Mouse (Mus musculus): ENCODE results near the gene Hoxc13. TPM values are rescaled to one million over a fixed set of nuclear protein-coding genes. Genes with fewer than 3 reads are reported as not detected.

The Hoxc13 gene
- polyA plus RNA-seq, 1 experiment from 2014 or later = not detected

DNA sequence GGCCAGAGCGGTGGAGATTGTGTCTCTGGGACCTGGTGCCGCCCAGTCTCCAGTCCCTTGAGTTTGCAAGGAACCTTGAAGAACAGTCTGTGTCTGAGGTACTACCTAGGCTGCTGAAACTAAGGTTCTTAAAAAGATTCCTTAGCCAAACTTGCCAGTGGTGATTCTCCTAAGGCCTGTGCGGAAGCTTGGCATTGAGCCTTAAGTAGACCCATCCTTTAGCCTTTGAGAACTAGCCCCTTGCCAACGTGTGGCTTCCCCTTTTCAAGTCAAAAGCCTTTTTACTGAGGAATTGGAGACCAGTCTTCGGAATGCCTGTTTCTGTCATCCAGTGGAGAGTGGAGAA, 22.5 kb downstream of the Hoxc13 start:
- H3K27ac ChIP-seq (ENCODE audit: low read length) = no peak overlapping the region
- whole genome bisulfite sequencing = 5% methylated on average over 5 of the region's 5 CpGs
- no peak for ATAC-seq (ENCODE audit: insufficient number of reproducible peaks, insufficient read depth, low FRiP score, low read depth)
- peaks cover 83% of the 10 kb centered on the region for H3K27me3 ChIP-seq (ENCODE audit: control insufficient read depth, insufficient read depth, low read length)
- H3K4me3 ChIP-seq (ENCODE audit: low read depth, low read length) = no peak overlapping the region
- H3K4me2 ChIP-seq (replicated peaks; ENCODE audit: low read depth, low read length) = no peak overlapping the region
- H3K36me3 ChIP-seq (ENCODE audit: control insufficient read depth, insufficient read depth, low read length) = no peaks in the 10 kb centered on the region
- no peak overlapping the region for H3K9ac ChIP-seq (replicated peaks; ENCODE audit: low read depth, low read length)
- no peaks in the 10 kb centered on the region for H3K9me3 ChIP-seq (ENCODE audit: control insufficient read depth, low read depth, low read length)
- H3K4me1 ChIP-seq (ENCODE audit: control insufficient read depth, insufficient read depth, low read length) = no peaks in the 10 kb centered on the region

DNA sequence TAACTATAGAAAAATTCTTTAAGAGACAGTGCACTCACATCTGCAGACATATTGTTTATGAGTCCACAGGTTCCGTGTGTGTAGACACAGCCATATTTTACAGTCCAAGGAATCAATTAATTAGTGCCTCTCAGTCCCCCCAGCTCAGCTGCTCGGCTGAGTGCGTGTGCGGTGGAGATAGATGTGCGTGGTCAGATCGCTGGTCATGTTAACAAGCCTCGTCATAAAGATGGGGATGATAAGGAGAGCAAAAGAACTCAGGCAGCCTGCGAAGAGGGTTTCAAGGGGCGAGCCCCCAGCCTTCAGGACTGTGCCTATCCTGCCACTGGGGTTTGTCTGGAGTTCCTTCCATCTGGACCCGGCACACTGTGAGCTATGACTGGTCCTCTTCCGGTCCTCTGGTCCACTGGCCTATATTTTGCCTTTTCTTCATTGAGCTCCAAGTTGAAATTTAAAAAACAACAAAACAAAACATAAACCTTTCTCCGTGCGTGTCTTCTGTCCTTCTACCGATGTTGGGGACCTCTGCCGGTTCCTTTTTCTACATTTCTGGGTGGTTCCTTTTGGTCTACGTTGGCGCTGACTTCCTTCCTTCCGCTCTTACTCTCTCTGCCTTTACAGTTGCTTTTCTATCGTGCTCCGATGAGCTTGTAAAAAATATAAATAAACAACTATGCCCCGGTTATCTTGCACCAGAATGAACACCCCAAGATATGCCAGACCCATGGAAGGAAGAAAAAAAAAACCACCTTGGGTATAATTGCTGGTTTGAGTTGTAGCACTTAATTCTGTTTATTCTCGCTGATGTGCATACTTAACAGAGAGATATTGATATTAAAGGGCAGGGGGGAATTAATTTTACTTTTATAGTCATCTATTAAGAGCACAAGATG, 24.5 kb downstream of the Hoxc13 start:
- H3K36me3 ChIP-seq (ENCODE audit: control insufficient read depth, insufficient read depth, low read length) = no peaks in the 10 kb centered on the region
- WGBS = 12% methylated on average over 22 of the region's 22 CpGs
- H3K9ac ChIP-seq (replicated peaks; ENCODE audit: low read depth, low read length) = no peak overlapping the region
- no peaks in the 10 kb centered on the region for H3K9me3 ChIP-seq (ENCODE audit: control insufficient read depth, low read depth, low read length)
- H3K4me3 ChIP-seq (ENCODE audit: low read depth, low read length) = no peak overlapping the region
- peaks cover 80% of the 10 kb centered on the region for H3K27me3 ChIP-seq (ENCODE audit: control insufficient read depth, insufficient read depth, low read length)
- no peak overlapping the region for H3K27ac ChIP-seq (ENCODE audit: low read length)
- no peak for ATAC-seq (ENCODE audit: insufficient number of reproducible peaks, insufficient read depth, low FRiP score, low read depth)
- H3K4me1 ChIP-seq (ENCODE audit: control insufficient read depth, insufficient read depth, low read length) = no peaks in the 10 kb centered on the region
- no peak overlapping the region for H3K4me2 ChIP-seq (replicated peaks; ENCODE audit: low read depth, low read length)

DNA sequence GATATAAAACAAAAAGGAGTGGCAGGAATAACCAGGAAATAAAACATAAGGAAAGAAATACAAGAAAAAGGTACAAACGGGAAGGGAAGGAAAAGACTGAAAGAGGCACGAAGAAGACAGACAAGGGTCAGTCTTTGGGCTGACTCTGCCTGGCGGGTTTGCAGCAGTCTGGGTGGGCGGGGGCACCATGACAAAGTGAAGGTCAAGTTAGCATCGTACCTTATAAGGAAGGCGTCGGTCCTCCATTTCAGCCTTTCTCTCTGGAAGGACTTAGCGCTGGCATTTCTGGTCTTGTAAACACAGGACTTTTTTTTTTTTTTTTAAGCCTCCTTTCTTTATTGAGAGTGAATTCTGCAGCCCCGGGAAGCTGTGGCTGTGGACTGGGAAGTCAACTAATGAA, 26.4 kb downstream of the Hoxc13 start:
- no peak overlapping the region for H3K9ac ChIP-seq (replicated peaks; ENCODE audit: low read depth, low read length)
- H3K4me3 ChIP-seq (ENCODE audit: low read depth, low read length) = no peak overlapping the region
- whole genome bisulfite sequencing = 1% methylated on average over 9 of the region's 9 CpGs
- ATAC-seq (ENCODE audit: insufficient number of reproducible peaks, insufficient read depth, low FRiP score, low read depth) = no peak
- H3K27ac ChIP-seq (ENCODE audit: low read length) = no peak overlapping the region
- no peak overlapping the region for H3K4me2 ChIP-seq (replicated peaks; ENCODE audit: low read depth, low read length)
- peaks cover 78% of the 10 kb centered on the region for H3K27me3 ChIP-seq (ENCODE audit: control insufficient read depth, insufficient read depth, low read length)
- H3K36me3 ChIP-seq (ENCODE audit: control insufficient read depth, insufficient read depth, low read length) = no peaks in the 10 kb centered on the region
- no peaks in the 10 kb centered on the region for H3K4me1 ChIP-seq (ENCODE audit: control insufficient read depth, insufficient read depth, low read length)
- no peaks in the 10 kb centered on the region for H3K9me3 ChIP-seq (ENCODE audit: control insufficient read depth, low read depth, low read length)

- Histone ChIP-seq H3K4me1 (ENCODE audit: control insufficient read depth, insufficient read depth, low read length) (no peaks in the 10 kb centered on the region), H3K9me3 (ENCODE audit: control insufficient read depth, low read depth, low read length) (no peaks in the 10 kb centered on the region), H3K27me3 (ENCODE audit: control insufficient read depth, insufficient read depth, low read length) (peaks cover 82% of the 10 kb centered on the region), H3K4me3 (ENCODE audit: low read depth, low read length) (no peak overlapping the region), H3K27ac (ENCODE audit: low read length) (no peak overlapping the region), H3K4me2 (replicated peaks; ENCODE audit: low read depth, low read length) (no peak overlapping the region), H3K9ac (replicated peaks; ENCODE audit: low read depth, low read length) (no peak overlapping the region), H3K36me3 (ENCODE audit: control insufficient read depth, insufficient read depth, low read length) (no peaks in the 10 kb centered on the region)
- 16% methylated on average over 2 of the region's 2 CpGs for WGBS
- ATAC-seq (ENCODE audit: insufficient number of reproducible peaks, insufficient read depth, low FRiP score, low read depth) = no peak
These were observed 27.9 kb downstream of the Hoxc13 start for GRCm38 (mm10) chr15:102948842-102949241.

DNA sequence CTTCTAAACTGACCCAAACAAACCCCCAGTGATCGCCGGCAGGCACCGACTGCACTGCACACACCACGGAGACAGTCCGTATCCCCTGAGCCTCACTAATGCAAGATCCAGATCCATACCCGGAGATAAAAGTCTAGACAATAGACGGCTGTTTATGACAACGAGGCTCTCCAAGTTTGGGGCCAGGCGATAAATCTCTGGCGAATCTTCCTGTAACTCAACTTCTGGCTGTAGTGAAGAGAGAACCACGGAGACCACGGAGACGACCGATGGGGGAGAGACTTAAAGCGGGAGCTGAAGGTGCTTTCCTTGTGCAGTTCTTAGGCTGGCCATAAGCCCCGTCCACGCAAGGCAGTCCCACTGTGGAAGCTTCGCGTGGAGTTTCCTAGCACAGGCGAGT, 28.8 kb downstream of the Hoxc13 start:
- Histone ChIP-seq H3K4me1 (ENCODE audit: control insufficient read depth, insufficient read depth, low read length) (no peaks in the 10 kb centered on the region), H3K36me3 (ENCODE audit: control insufficient read depth, insufficient read depth, low read length) (no peaks in the 10 kb centered on the region), H3K9ac (replicated peaks; ENCODE audit: low read depth, low read length) (no peak overlapping the region), H3K4me2 (replicated peaks; ENCODE audit: low read depth, low read length) (no peak overlapping the region), H3K27me3 (ENCODE audit: control insufficient read depth, insufficient read depth, low read length) (peaks cover 80% of the 10 kb centered on the region), H3K9me3 (ENCODE audit: control insufficient read depth, low read depth, low read length) (no peaks in the 10 kb centered on the region), H3K4me3 (ENCODE audit: low read depth, low read length) (no peak overlapping the region), H3K27ac (ENCODE audit: low read length) (no peak overlapping the region)
- no peak for ATAC-seq (ENCODE audit: insufficient number of reproducible peaks, insufficient read depth, low FRiP score, low read depth)
- WGBS = under 1% methylated on average over 20 of the region's 20 CpGs

DNA sequence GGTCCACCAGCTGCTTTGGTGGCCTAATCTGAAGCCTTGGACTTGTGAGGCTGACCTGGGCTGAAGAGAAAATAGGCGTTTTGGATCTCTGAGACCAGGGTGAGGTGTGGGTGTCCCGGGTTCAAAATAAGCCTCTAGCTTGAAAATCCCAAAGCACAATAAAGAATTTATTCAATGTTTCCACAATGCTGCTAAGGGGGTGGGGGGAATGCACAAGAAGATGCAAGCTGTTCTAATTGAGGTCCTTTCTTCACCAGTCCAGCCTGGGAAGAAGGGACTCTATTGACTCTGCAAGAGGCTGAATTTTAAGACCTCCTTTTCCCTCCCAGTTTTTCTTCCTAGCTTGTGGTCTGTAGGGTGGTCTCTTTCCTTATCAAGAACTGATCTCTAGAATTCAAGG, 30.0 kb downstream of the Hoxc13 start:
- H3K9me3 ChIP-seq (ENCODE audit: control insufficient read depth, low read depth, low read length) = no peaks in the 10 kb centered on the region
- no peaks in the 10 kb centered on the region for H3K36me3 ChIP-seq (ENCODE audit: control insufficient read depth, insufficient read depth, low read length)
- H3K9ac ChIP-seq (replicated peaks; ENCODE audit: low read depth, low read length) = no peak overlapping the region
- no peak for ATAC-seq (ENCODE audit: insufficient number of reproducible peaks, insufficient read depth, low FRiP score, low read depth)
- H3K4me1 ChIP-seq (ENCODE audit: control insufficient read depth, insufficient read depth, low read length) = no peaks in the 10 kb centered on the region
- no peak overlapping the region for H3K4me3 ChIP-seq (ENCODE audit: low read depth, low read length)
- H3K27me3 ChIP-seq (ENCODE audit: control insufficient read depth, insufficient read depth, low read length) = peaks cover 75% of the 10 kb centered on the region
- no peak overlapping the region for H3K27ac ChIP-seq (ENCODE audit: low read length)
- 6% methylated on average over 2 of the region's 2 CpGs for WGBS
- H3K4me2 ChIP-seq (replicated peaks; ENCODE audit: low read depth, low read length) = no peak overlapping the region

GRCm38 (mm10) chr15:102953561-102953960, 32.7 kb downstream of the Hoxc13 start:
- 3% methylated on average over 6 of the region's 6 CpGs for WGBS
- Histone ChIP-seq H3K4me3 (ENCODE audit: low read depth, low read length) (no peak overlapping the region), H3K4me2 (replicated peaks; ENCODE audit: low read depth, low read length) (no peak overlapping the region), H3K9me3 (ENCODE audit: control insufficient read depth, low read depth, low read length) (no peaks in the 10 kb centered on the region), H3K36me3 (ENCODE audit: control insufficient read depth, insufficient read depth, low read length) (no peaks in the 10 kb centered on the region), H3K9ac (replicated peaks; ENCODE audit: low read depth, low read length) (no peak overlapping the region), H3K27ac (ENCODE audit: low read length) (no peak overlapping the region), H3K4me1 (ENCODE audit: control insufficient read depth, insufficient read depth, low read length) (no peaks in the 10 kb centered on the region), H3K27me3 (ENCODE audit: control insufficient read depth, insufficient read depth, low read length) (peaks cover 72% of the 10 kb centered on the region)
- no peak for ATAC-seq (ENCODE audit: insufficient number of reproducible peaks, insufficient read depth, low FRiP score, low read depth)

DNA sequence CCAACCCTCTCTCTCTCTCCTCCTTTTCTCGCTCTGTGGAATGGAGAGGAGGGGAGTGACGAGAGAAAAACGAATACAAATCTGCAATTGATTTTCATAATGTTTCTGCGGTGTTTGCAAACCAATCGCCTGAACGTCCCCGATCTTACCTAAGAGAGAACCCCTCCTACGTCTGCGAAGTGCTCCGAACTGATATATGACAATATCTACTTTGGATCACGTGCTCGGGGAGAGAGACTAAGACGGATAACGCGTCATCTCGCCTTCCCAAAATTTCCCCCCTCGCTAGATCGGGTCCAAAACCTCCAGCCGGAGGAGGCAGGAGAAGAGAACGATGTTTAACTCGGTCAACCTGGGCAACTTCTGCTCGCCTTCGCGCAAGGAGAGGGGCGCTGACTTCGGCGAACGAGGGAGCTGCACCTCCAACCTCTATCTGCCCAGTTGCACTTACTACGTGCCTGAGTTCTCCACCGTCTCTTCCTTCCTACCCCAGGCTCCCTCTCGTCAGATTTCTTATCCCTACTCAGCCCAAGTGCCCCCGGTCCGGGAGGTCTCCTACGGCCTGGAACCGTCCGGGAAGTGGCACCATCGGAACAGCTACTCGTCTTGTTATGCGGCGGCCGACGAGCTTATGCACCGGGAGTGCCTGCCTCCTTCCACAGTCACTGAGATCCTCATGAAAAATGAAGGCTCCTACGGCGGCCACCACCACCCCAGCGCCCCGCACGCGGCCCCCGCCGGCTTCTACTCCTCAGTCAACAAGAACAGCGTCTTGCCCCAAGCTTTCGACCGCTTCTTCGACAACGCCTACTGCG, 33.5 kb downstream of the Hoxc13 start, which contains the start of gene Hoxc11:
Hoxc11 (plus strand) TSS at position 236 of the 815 bp plus-strand sequence.
- H3K4me3 ChIP-seq (ENCODE audit: low read depth, low read length) = no peak within 1 kb of the TSS
- no peak within 1 kb of the TSS for H3K4me2 ChIP-seq (replicated peaks; ENCODE audit: low read depth, low read length)
- no peak for ATAC-seq (ENCODE audit: insufficient number of reproducible peaks, insufficient read depth, low FRiP score, low read depth)
- H3K27ac ChIP-seq (ENCODE audit: low read length) = no peak within 1 kb of the TSS
- H3K27me3 ChIP-seq (ENCODE audit: control insufficient read depth, insufficient read depth, low read length) = peaks cover 69% of the 10 kb centered on the region
- no peaks in the 10 kb centered on the region for H3K36me3 ChIP-seq (ENCODE audit: control insufficient read depth, insufficient read depth, low read length)
- no peak within 1 kb of the TSS for H3K9ac ChIP-seq (replicated peaks; ENCODE audit: low read depth, low read length)
- no peaks in the 10 kb centered on the region for H3K9me3 ChIP-seq (ENCODE audit: control insufficient read depth, low read depth, low read length)
- no peaks in the 10 kb centered on the region for H3K4me1 ChIP-seq (ENCODE audit: control insufficient read depth, insufficient read depth, low read length)
- WGBS = under 1% methylated on average over 57 of the region's 57 CpGs

Data from stomach, embryonic 14.5 days (tissue).